Mouse (Mus musculus) G1E (cell line): Measurements from ENCODE around the gene Tomm6.

Experiments
- CTCF ChIP-seq: IDR thresholded peaks from 2 replicates; pipeline ENCODE4 v1.5.1; 2012; ENCODE audit warnings: low read depth, low read length, inconsistent platforms, mixed read lengths
- GATA1 ChIP-seq: IDR thresholded peaks from 2 replicates; pipeline ENCODE4 v1.6.1; 2012; ENCODE audit warnings: borderline replicate concordance, low read length, inconsistent platforms, mixed read lengths

DNA sequence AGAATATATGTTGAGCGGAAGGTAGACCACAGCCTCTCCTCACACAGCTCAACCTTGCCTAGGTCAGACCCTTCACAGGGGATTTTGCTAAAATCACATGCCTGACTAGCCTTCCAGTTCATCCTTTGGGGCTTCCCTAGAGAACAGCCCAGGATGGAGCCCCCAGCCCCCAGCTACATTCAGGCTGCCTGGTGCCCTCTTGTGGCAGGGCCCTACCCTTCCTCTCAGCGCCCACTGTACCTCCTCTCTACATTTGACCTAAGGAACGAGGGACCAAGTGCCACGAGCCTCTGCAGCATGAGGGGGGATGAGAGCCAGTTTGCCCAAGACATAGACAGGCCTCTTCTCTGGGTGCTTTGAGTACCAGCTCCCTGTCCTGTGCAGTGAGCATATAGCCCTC lies 16.5 kb upstream of the Tomm6 start:
- TF ChIP-seq CTCF: no peak
- no peak for TF ChIP-seq GATA1
